Mouse (Mus musculus): ENCODE results near the gene Rgl1. TPM values are rescaled to one million over a fixed set of nuclear protein-coding genes. Genes with fewer than 3 reads are reported as not detected.
A peak's percentile ranks its signal among the peaks of the same experiment; 100 is the strongest.

The Rgl1 gene
- polyA plus RNA-seq, 1 experiment from 2014 or later: 13.9 TPM

GRCm38 (mm10) chr1:152468443-152468842, 297.7 kb downstream of the Rgl1 start:
- 20% methylated on average over 9 of the region's 9 CpGs for whole genome bisulfite sequencing
- H3K4me1 ChIP-seq (ENCODE audit: control insufficient read depth, insufficient read depth, low read length): peaks cover 3% of the 10 kb centered on the region; the same call in 1 of the 2 replicates
- no peaks in the 10 kb centered on the region for H3K27me3 ChIP-seq (ENCODE audit: control insufficient read depth, insufficient read depth, low read depth, low read length)
- peak overlapping the region; percentile 61 for H3K27ac ChIP-seq (ENCODE audit: low read length)
- no peaks in the 10 kb centered on the region for H3K9me3 ChIP-seq (replicated peaks; ENCODE audit: control insufficient read depth, low read length, poor library complexity, severe bottlenecking)
- H3K4me2 ChIP-seq (ENCODE audit: low read length): no peak overlapping the region; the same call in 1 of the 2 replicates
- H3K36me3 ChIP-seq (ENCODE audit: control insufficient read depth, insufficient read depth, low read length): no peaks in the 10 kb centered on the region
- H3K4me3 ChIP-seq (ENCODE audit: low read depth, low read length): no peak overlapping the region
- peak; percentile 73 for ATAC-seq
- H3K9ac ChIP-seq (ENCODE audit: low read depth, low read length): no peak overlapping the region

Other genes starting within 250 kb of the Rgl1 start
- gene Apobec4, start 15.8 kb downstream of the Rgl1 start, polyA plus RNA-seq (2015; fragmentation: Nextera tagmentation; extraction: Ambion mirVana): not detected in 2 replicates
- gene Arpc5, start 191 bp upstream of the Rgl1 start, polyA plus RNA-seq (2015; fragmentation: Nextera tagmentation; extraction: Ambion mirVana): 380 and 393 TPM in 2 replicates
- gene Ncf2, start 33.8 kb upstream of the Rgl1 start, polyA plus RNA-seq (2015; fragmentation: Nextera tagmentation; extraction: Ambion mirVana): 1.9 and 2.3 TPM in 2 replicates
- 32.1 and 33.9 TPM in 2 replicates for gene Smg7, start 136.3 kb upstream of the Rgl1 start, polyA plus RNA-seq (2015; fragmentation: Nextera tagmentation; extraction: Ambion mirVana)
- 92.9 and 95.8 TPM in 2 replicates for gene Nmnat2, start 188.6 kb upstream of the Rgl1 start, polyA plus RNA-seq (2015; fragmentation: Nextera tagmentation; extraction: Ambion mirVana)

All from midbrain, embryonic 16.5 days (tissue).